Mouse (Mus musculus) limb, embryonic 14.5 days (tissue): ENCODE data around the gene Tnfsf15. TPM values are rescaled to one million over a fixed set of nuclear protein-coding genes. Genes with fewer than 3 reads are reported as not detected.

Experiments used
- ATAC-seq: fragments of 200-750 bp; cut with Nextera tagmentation; 2 replicates; pipeline ENCODE4 v1.8.0; 2017; ENCODE audit warnings: low read depth, moderate number of reproducible peaks, moderate TSS enrichment; ENCODE audit not compliant: low FRiP score
- DNase-seq: peaks from one replicate; pipeline ENCODE4 v3.0.0-alpha.2; 2015; ENCODE audit warnings: low spot score
- H3K27ac ChIP-seq: fragments of 300-500 bp; sonication (generic); replicated peaks from 2 replicates; pipeline ENCODE4 v1.5.1; 2014; ENCODE audit warnings: low read depth, mild to moderate bottlenecking, low read length, moderate library complexity, mixed read lengths
- H3K27me3 ChIP-seq: fragments of 300-500 bp; sonication (generic); 2 replicates; pipeline ENCODE4 v1.6.1; 2014; ENCODE audit warnings: low read length, mixed read lengths; ENCODE audit not compliant: control insufficient read depth, insufficient read depth
- H3K36me3 ChIP-seq: fragments of 300-500 bp; sonication (generic); 2 replicates; pipeline ENCODE4 v1.6.1; 2014; ENCODE audit warnings: mild to moderate bottlenecking, low read length, moderate library complexity, mixed read lengths; ENCODE audit not compliant: control insufficient read depth, insufficient read depth
- H3K4me1 ChIP-seq: fragments of 300-500 bp; sonication (generic); 2 replicates; pipeline ENCODE4 v1.6.1; 2014; ENCODE audit warnings: antibody characterized with exemption, low read length, mixed read lengths; ENCODE audit not compliant: control insufficient read depth, insufficient read depth
- H3K4me2 ChIP-seq: fragments of 300-500 bp; sonication (generic); replicated peaks from 2 replicates; pipeline ENCODE4 v1.6.1; 2014; ENCODE audit warnings: low read depth, mild to moderate bottlenecking, low read length, moderate library complexity; ENCODE audit not compliant: severe bottlenecking
- H3K4me3 ChIP-seq: fragments of 300-500 bp; sonication (generic); replicated peaks from 2 replicates; pipeline ENCODE4 v1.5.1; 2014; ENCODE audit warnings: low read length
- H3K9ac ChIP-seq: fragments of 300-500 bp; sonication (generic); 2 replicates; pipeline ENCODE4 v1.6.1; 2014; ENCODE audit warnings: mild to moderate bottlenecking, low read depth, low read length, moderate library complexity; ENCODE audit not compliant: severe bottlenecking
- H3K9me3 ChIP-seq: fragments of 300-500 bp; sonication (generic); 2 replicates; pipeline ENCODE4 v1.6.1; 2016; ENCODE audit warnings: low read length; ENCODE audit not compliant: control insufficient read depth
- POLR2A ChIP-seq: fragments of 200-500 bp; IDR thresholded peaks from 2 replicates; pipeline ENCODE4 v1.8.0; 2012; ENCODE audit warnings: inconsistent platforms, mild to moderate bottlenecking, moderate library complexity, borderline replicate concordance; ENCODE audit not compliant: insufficient read depth, insufficient read length; ENCODE audit errors: extremely low read depth
- WGBS: fragments of 180-500 bp; shearing (Covaris S2); extraction: QIAGEN DNeasy Blood & Tissue Kit; methylation state at CpG from one replicate; pipeline ENCODE4 v1.1.7; 2014; 5-methylcytosine and 5-hydroxymethylcytosine counted together
- polyA plus RNA-seq, 2 experiments: library from polyadenylated mRNA; depleted of rRNA in 1 of 2; stranded (reverse) in 1 of 2; unstranded in 1 of 2; fragments of >200 nt; fragmentation: Nextera tagmentation in 1 of 2; extraction: Ambion mirVana in 1 of 2; gene quantifications; 2 replicates each; pipeline versions ENCODE4 v1.2.1 to v1.2.3; 2012 to 2014

Tnfsf15 gene
- polyA plus RNA-seq, 2 experiments, result 0.08 to 0.39 TPM

DNA sequence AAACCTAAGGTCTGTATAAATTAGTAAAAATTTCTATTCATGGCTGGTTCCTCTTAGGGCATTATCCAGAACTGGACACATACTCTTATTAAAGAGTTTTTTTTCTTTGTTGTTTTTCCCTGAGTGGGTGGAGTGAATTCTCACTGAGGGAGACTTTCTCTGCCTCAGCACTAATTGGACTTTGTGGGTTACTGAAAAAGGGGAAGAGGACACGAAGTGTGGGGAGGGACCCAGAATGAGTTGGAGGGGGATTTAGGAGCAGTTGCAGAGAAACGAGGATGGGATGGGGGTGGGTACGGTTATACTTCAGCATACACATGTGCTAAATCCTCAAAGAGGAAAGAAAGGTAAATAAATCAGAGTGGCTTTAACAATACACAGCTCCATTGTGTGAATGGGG is 45.2 kb downstream of the Tnfsf15 start:
- ATAC-seq (no peak), DNase-seq (no peak)
- TF ChIP-seq POLR2A, result no peak
- Histone ChIP-seq H3K4me3 (no peak overlapping the region), H3K27me3 (no peaks in the 10 kb centered on the region), H3K9ac (no peak overlapping the region), H3K9me3 (no peaks in the 10 kb centered on the region), H3K4me1 (no peaks in the 10 kb centered on the region), H3K36me3 (no peaks in the 10 kb centered on the region), H3K27ac (no peak overlapping the region), H3K4me2 (no peak overlapping the region)
- 58% methylated on average over 3 of the region's 3 CpGs for WGBS

DNA sequence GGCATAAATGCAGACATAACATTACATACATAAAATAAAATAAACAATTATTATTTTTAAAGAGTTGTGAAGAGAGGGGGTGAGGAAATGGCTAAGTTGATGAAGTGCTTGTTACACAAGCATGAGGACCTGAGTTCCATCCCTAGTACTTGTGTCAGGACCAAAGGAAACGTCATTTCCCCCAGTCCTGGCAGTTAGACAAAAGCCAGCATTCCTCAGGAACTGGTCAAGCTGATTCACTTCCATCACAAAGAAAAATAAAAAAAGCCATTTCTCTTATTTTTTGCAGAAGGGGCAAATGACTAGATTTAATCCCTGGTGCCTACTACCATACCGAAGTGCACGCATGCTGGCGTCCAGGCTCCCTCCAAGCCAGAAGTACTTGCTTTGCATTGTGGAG is 48.0 kb downstream of the Tnfsf15 start:
- no peak overlapping the region for H3K9ac ChIP-seq
- H3K27me3 ChIP-seq, result no peaks in the 10 kb centered on the region
- no peaks in the 10 kb centered on the region for H3K36me3 ChIP-seq
- TF ChIP-seq POLR2A, result no peak
- no peaks in the 10 kb centered on the region for H3K9me3 ChIP-seq
- no peak overlapping the region for H3K4me2 ChIP-seq
- no peak for DNase-seq
- WGBS, result 90% methylated on average over 4 of the region's 4 CpGs
- no peak for ATAC-seq
- H3K4me3 ChIP-seq, result no peak overlapping the region
- no peak overlapping the region for H3K27ac ChIP-seq
- H3K4me1 ChIP-seq, result no peaks in the 10 kb centered on the region

GRCm38 (mm10) chr4:63692351-63692750 is 52.6 kb downstream of the Tnfsf15 start:
- Histone ChIP-seq H3K4me1 (no peaks in the 10 kb centered on the region), H3K4me2 (no peak overlapping the region), H3K27me3 (no peaks in the 10 kb centered on the region), H3K27ac (no peak overlapping the region), H3K9me3 (no peaks in the 10 kb centered on the region), H3K36me3 (no peaks in the 10 kb centered on the region), H3K9ac (no peak overlapping the region), H3K4me3 (no peak overlapping the region)
- no peak for ATAC-seq
- DNase-seq, result no peak
- no peak for TF ChIP-seq POLR2A

GRCm38 (mm10) chr4:63687429-63687828 is 57.5 kb downstream of the Tnfsf15 start:
- TF ChIP-seq POLR2A, result no peak
- H3K4me2 ChIP-seq, result no peak overlapping the region
- no peak for DNase-seq
- no peak for ATAC-seq
- WGBS, result 59% methylated on average over 8 of the region's 8 CpGs
- no peaks in the 10 kb centered on the region for H3K36me3 ChIP-seq
- no peaks in the 10 kb centered on the region for H3K4me1 ChIP-seq
- H3K27me3 ChIP-seq, result no peaks in the 10 kb centered on the region
- no peak overlapping the region for H3K9ac ChIP-seq
- no peaks in the 10 kb centered on the region for H3K9me3 ChIP-seq
- H3K27ac ChIP-seq, result no peak overlapping the region
- H3K4me3 ChIP-seq, result no peak overlapping the region

- TF ChIP-seq POLR2A, result no peak
- no peaks in the 10 kb centered on the region for H3K9me3 ChIP-seq
- no peak overlapping the region for H3K27ac ChIP-seq
- no peaks in the 10 kb centered on the region for H3K4me1 ChIP-seq
- no peak overlapping the region for H3K4me2 ChIP-seq
- no peaks in the 10 kb centered on the region for H3K36me3 ChIP-seq
- H3K9ac ChIP-seq, result no peak overlapping the region
- no peaks in the 10 kb centered on the region for H3K27me3 ChIP-seq
- H3K4me3 ChIP-seq, result no peak overlapping the region
- no peak for ATAC-seq
- DNase-seq, result peak; percentile 31
Measured at GRCm38 (mm10) chr4:63686157-63686556, 58.8 kb downstream of the Tnfsf15 start.

DNA sequence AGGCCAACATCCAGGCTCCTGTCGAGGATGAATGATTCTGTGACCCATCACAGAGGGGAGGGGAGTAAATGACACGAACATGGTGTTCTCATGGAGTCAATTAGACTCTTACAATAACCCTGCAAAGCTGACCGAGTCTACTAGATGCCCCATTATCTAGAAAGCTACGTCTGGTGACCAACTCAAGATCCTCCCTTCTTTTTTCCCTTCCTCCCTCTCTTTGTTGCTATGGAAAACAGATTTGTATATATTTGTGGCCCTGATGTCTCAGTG is 59.7 kb downstream of the Tnfsf15 start:
- Histone ChIP-seq H3K4me1 (no peaks in the 10 kb centered on the region), H3K4me2 (no peak overlapping the region), H3K9ac (no peak overlapping the region), H3K36me3 (no peaks in the 10 kb centered on the region), H3K27me3 (no peaks in the 10 kb centered on the region), H3K4me3 (no peak overlapping the region), H3K9me3 (no peaks in the 10 kb centered on the region), H3K27ac (no peak overlapping the region)
- WGBS, result 58% methylated on average over 4 of the region's 4 CpGs
- ATAC-seq (no peak), DNase-seq (no peak)
- no peak for TF ChIP-seq POLR2A
